Mouse (Mus musculus) left cerebral cortex, adult 2 months (tissue): ENCODE data around the gene Rtl1. TPM values are rescaled to one million over a fixed set of nuclear protein-coding genes. Genes with fewer than 3 reads are reported as not detected.

Experiments used
- DNase-seq, 2 experiments: peaks; one replicate each; pipeline ENCODE4 v3.0.0; 2021 to 2022; ENCODE audit warnings: low spot score in 2 of 2, mixed read lengths in 1 of 2; ENCODE audit errors: extremely low spot score in 1 of 2
- H3K27ac ChIP-seq: fragments of 200-600 bp; 2 replicates; pipeline ENCODE4 v1.8.1; 2022
- H3K4me3 ChIP-seq: fragments of 200-600 bp; 2 replicates; pipeline ENCODE4 v1.8.1; 2022
- CTCF ChIP-seq: fragments of 200-600 bp; IDR thresholded peaks from 2 replicates; pipeline ENCODE4 v1.8.1; 2022; ENCODE audit warnings: antibody characterized with exemption, mild to moderate bottlenecking, moderate library complexity
- intact Hi-C: fragments of 180-260 bp; cut with DNase I; formaldehyde crosslinking; loops from one replicate; pipeline ENCODE4 v1.15.1; 2025
- long read RNA-seq, 2 experiments: library from polyadenylated mRNA; stranded (forward); transcript quantifications; one replicate each; pipeline ENCODE4 v2.0.0; 2021; ENCODE audit warnings: borderline mapping rate in 2 of 2
- total RNA-seq, 2 experiments: library from RNA; stranded (reverse); gene quantifications; 2 replicates each; pipeline ENCODE4 v1.2.3; 2021

Rtl1 gene
- total RNA-seq = under 1 TPM; 0.16 to 0.40 TPM
- long read RNA-seq, experiment 1, partial matches to known transcripts = 0 of 1 reads
- long read RNA-seq, experiment 1, other reads (novel, unspliced or antisense) = 1 of 1 reads
- long read RNA-seq, experiment 2 = 0 reads

DNA sequence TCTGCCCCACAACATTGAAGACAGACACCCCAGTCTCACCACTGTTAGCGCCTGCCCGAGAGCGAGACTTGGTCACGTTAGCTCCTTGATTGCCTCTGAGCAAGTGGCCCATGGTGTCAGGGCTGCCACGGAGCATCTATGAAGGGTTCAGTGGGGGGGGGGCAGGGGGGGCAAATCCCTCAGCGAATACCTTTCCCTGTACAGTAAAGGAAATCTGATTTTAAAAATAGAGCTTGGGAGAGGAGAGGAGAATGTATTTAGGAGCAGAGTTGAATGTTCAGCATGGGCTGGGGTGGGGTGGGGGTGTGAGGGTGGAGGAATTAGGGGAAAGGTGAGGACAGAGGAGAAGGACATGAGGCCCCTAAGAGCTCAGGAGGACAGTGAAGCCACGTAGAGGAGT, at the start of gene Rtl1:
Rtl1 (minus strand) TSS at position 101 of the 400 bp plus-strand sequence.
- intact Hi-C loops = no loop called here

GRCm38 (mm10) chr12:109640560-109641167, 40.5 kb upstream of the Rtl1 start:
- intact Hi-C loops = no loop called here
- DNase-seq = no peak
- Histone ChIP-seq H3K4me3 (no peak overlapping the region), H3K27ac (no peak overlapping the region)
- no peak for TF ChIP-seq CTCF

More for the DNA sequence above, at the start of gene Rtl1:
- DNase-seq = no peak
- Histone ChIP-seq H3K4me3 (no peak within 1 kb of the TSS), H3K27ac (no peak within 1 kb of the TSS)
- no peak for TF ChIP-seq CTCF

DNA sequence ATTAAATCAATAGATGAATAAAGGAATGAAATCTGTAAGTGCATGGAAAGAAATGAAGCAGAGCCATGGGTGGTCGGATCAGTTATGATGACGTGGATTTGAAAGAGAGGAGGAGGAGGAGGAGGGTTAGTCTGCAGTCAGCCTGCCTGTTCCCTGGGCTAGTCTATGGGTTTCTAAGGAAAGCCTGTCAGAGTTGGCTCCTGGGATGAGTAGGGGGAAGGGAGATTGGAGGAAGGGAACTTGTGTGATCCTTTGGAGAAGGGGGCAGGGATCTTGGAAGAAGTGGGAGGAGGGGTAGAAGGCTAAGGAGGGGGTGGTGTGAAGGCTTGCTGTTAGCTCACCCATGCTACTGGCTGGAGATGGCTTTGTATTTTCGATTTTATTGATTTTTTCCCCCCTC, 31.9 kb upstream of the Rtl1 start:
- intact Hi-C loops = no loop called here
- no peak overlapping the region for H3K4me3 ChIP-seq
- no peak for TF ChIP-seq CTCF
- no peak for DNase-seq
- no peak overlapping the region for H3K27ac ChIP-seq

DNA sequence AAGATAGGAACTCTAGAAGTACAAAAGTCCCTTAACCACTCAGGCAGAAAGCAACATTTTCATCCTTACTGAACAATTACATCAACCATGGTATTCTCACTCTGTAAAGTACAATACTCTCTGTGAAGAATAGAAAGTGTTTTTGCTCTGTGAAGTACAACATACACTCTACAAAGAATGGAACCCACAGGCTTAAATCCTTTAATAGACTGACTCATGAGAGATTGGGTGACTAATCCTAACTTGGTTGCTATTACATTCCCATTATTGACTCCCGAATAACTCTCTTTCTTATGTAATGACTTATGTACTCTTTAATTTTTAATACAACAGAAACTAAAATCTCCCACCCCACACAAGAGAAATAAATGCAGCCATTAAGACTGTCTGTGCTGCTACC, 28.8 kb upstream of the Rtl1 start:
- no peak overlapping the region for H3K27ac ChIP-seq
- no peak for DNase-seq
- H3K4me3 ChIP-seq = no peak overlapping the region
- TF ChIP-seq CTCF = no peak
- intact Hi-C loops = no loop called here

DNA sequence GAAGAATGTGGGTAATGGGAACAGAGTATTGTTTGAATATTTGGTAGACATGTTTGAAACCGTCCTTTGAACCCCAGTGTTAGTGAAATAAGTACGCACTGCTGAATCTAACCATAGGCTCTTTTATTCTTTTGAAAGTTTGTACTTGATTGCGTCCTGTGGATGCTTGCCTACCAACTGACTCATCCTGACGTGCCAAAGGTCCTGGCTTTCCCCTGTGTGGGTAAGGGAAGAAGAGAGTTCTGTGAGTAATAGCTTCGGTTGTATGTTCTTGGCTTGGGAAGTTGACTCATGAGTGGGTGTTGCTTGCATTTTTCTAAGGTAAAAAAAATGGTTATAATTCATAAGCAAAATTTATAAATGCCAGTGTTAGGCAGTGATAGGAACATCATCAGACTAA, 26.8 kb upstream of the Rtl1 start:
- no peak for DNase-seq
- H3K4me3 ChIP-seq = no peak overlapping the region
- no peak overlapping the region for H3K27ac ChIP-seq
- intact Hi-C loops = no loop called here
- no peak for TF ChIP-seq CTCF

DNA sequence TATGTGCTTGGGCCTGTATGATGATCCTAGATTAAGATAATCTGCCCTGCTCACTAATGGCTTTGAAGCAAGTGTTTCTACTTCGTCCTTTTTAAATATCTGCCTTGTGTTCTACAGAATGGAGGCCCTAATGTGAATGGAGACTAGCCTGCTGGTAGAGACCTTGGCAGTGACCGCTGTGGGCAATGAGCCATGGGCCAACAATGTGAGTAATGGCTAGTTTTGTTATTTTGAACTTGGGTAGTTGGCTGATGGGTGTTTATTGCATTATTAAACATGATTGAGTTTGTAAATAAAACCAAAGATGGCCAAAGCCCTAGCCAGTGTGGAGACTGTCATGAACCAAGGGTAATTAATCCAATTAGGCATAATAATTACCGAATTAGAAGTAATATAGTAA, 20.1 kb upstream of the Rtl1 start:
- intact Hi-C loops = no loop called here
- Histone ChIP-seq H3K4me3 (no peak overlapping the region), H3K27ac (no peak overlapping the region)
- no peak for DNase-seq
- no peak for TF ChIP-seq CTCF

DNA sequence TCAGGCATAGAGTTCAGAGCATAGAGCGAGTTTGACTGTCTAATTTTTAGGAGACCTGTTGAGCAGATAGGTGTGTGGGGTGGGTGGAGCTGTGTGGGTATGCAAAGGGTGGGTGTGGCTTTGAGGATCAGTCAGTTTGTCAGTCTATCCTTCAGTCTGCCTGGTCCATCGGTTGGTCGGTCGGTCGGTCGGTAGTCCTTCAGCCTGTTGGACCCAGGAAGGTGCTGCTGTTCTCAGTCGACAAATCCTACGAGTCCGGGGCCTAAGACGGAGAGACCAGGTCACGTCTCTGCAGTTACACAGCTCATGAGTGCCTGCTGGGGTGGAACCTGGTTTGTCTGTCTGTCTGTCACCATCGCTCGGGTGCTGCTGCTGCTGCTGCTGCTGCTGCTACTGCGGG, 17.9 kb upstream of the Rtl1 start:
- no peak for DNase-seq
- Histone ChIP-seq H3K4me3 (no peak overlapping the region), H3K27ac (no peak overlapping the region)
- no peak for TF ChIP-seq CTCF
- intact Hi-C loops = no loop called here

GRCm38 (mm10) chr12:109617126-109617525, 17.0 kb upstream of the Rtl1 start:
- no peak overlapping the region for H3K4me3 ChIP-seq
- intact Hi-C loops = no loop called here
- no peak for TF ChIP-seq CTCF
- no peak overlapping the region for H3K27ac ChIP-seq
- no peak for DNase-seq

DNA sequence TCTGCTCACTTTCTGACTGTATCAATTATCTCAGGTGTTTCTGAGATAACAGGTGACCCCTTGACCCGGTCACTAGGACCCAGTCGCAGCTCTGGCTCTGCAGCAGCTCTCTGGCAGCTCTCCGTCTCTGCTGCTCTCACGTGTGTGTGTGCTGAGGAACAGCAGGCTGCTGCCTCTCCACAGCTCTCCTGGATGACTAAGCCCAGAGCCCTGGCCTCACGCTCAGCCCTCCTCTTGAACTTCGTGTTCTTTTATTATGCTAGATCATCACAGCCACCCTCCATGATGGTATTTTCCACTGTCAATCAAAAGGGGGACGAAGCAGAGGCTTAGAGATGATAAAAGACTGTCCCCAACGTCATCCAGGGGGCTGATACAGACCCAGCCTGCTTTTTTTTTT, 15.2 kb upstream of the Rtl1 start:
- no peak overlapping the region for H3K4me3 ChIP-seq
- DNase-seq = no peak
- no peak overlapping the region for H3K27ac ChIP-seq
- no peak for TF ChIP-seq CTCF
- intact Hi-C loops = no loop called here

- H3K4me3 ChIP-seq = no peak overlapping the region
- DNase-seq = no peak
- intact Hi-C loops = no loop called here
- no peak; the same call in none of the 2 replicates for TF ChIP-seq CTCF
- no peak overlapping the region for H3K27ac ChIP-seq
Measured at GRCm38 (mm10) chr12:109614416-109614815, 14.3 kb upstream of the Rtl1 start.

DNA sequence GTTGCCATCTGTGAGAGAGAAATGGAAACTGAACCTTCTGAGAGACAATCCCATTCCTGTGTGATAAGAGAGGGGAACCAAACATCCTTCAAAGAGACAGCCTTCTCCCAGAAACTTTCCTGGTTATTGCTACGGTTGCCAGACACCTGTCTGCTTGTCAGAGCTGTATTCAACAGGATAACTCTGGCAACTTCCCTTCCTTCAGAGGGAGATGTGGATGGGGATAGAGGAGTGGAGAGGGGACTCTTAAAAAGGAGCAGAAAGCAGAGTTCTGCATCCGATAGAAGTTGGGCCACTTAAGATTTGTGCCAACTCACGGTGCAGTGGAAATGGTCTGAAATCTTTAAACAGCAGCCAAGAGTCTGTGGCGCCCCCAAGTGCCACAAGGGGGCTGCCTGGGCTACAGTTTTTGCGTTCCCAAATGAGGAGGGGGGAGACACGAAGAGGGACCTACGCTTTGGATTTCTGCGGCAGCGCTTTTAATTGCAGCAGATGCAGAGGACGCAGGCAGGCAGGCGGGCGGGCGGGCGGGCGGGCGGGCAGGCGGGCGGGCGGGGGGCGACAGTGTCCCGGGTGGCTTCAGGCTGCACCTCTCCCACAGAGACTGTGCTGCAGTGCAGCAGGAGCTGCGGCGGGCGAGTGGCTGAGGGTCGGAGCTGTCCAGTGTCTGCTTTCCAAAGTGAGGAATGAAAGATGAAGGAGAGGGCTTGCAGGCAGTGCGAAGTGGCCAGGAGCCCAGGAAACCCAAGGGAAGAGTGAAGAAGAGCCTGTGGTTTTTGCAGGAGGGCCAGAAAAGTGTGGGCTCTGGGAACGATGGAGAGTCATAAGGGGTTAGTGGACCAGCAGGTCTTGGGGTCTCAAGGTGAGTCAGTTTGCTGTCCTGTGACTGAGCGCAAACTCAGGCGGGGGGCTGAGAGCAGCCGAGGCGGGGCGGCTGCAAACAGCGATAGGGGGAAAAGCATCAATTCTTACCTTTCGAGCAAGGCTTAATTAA, 12.6 kb upstream of the Rtl1 start:
- TF ChIP-seq CTCF = peak; percentile 9
- H3K27ac ChIP-seq = no peak overlapping the region
- intact Hi-C loops = no loop called here
- H3K4me3 ChIP-seq = no peak overlapping the region
- no peak for DNase-seq
